12 mouse cellular contexts compared by ENCODE assay signal in the genomic region with DNA sequence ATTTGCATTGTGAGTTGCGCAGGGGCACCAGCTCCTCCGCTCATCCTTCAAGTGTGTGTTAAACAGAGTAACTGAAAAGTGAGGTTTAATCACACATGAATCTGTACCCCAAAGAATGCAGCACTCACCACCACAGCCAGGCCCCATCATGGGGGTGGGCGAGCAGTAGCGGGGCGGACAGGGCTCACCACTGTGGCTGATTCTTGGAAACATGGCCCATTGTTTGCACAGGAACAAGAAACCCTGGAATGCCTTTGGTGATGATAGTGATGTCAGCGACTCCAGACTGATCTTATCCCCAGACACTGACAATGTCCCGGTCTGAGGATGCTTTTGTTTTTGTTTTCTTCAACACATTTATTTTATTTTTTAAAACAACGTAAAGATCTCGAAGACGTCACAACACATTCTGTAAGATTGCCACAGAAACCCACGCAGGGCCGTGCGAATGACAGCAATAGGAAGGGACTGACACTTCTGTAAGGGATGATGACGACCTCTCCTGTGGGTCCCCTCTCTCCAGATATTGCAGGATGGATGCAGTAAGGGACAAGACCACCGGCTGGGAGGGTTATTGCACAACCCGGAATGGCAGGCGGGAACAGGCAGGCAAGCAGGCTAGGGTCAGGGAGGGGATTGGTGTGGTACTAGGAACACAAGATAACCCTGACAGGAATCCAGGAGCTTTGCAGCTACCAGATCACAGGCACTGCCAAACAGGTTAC. TPM values are rescaled to one million over a fixed set of nuclear protein-coding genes. Genes with fewer than 3 reads are reported as not detected.
DNase-seq lines count a peak whose midpoint lies in the region; ATAC-seq lines count a peak whose summit lies in the region.
"Had no signal": no experiment of that assay in that cellular context is flagged by ENCODE, and none has a peak within 500 bp of the region (broad histone marks: within the 10 kb centered on the region; RNA-seq: fewer than 3 reads in every experiment).

No protein-coding gene starts in this region.

- H3K36me3 ChIP-seq in kidney, embryonic 15.5 days, result peaks cover 22% of the 10 kb centered on the region
- H3K36me3 ChIP-seq in embryonic facial prominence, embryonic 10.5 days (replicated peaks), result peaks cover 34% of the 10 kb centered on the region
- H3K36me3 ChIP-seq: neural tube, embryonic 13.5 days had no signal

- ATAC-seq in kidney, embryonic 15.5 days (replicated peaks; ENCODE audit: low FRiP score), result peak; percentile 68

- 41% methylated on average over 17 of the region's 17 CpGs for WGBS in kidney, embryonic 15.5 days
- WGBS in embryonic facial prominence, embryonic 10.5 days, result 53% methylated on average over 17 of the region's 17 CpGs

- H3K4me1 ChIP-seq in kidney, embryonic 15.5 days, result peaks cover 17% of the 10 kb centered on the region
- H3K4me1 ChIP-seq in embryonic facial prominence, embryonic 10.5 days, result peaks cover 23% of the 10 kb centered on the region

- DNase-seq in kidney, adult 8-10 months, result no peak
- DNase-seq in embryo, embryonic 10 days (ENCODE audit: low spot score), result peak; percentile 61
- peak; percentile 33 for DNase-seq in embryonic facial prominence, embryonic 10.5 days (ENCODE audit: low spot score)
- peak; percentile 47 for DNase-seq in mesoderm, embryonic 11.5 days (ENCODE audit: low read depth, low spot score)
- DNase-seq in adrenal gland, postnatal 25 days, result no peak
- no peak for DNase-seq in retina, postnatal 1 day
- DNase-seq: cerebellum, adult 11-12 months; right cerebral cortex, postnatal 25 days; thymus, adult 2 months had no signal

- no peak overlapping the region for H3K4me2 ChIP-seq in kidney, embryonic 15.5 days
- H3K4me2 ChIP-seq: limb, embryonic 15.5 days; neural tube, embryonic 13.5 days had no signal

- no peak overlapping the region for H3K27ac ChIP-seq in kidney, embryonic 15.5 days
- peak overlapping the region; percentile 21; the same call in 1 of the 2 replicates for H3K27ac ChIP-seq in embryonic facial prominence, embryonic 10.5 days (replicated peaks)
- H3K27ac ChIP-seq: limb, embryonic 15.5 days; neural tube, embryonic 13.5 days had no signal

- H3K9ac ChIP-seq in kidney, embryonic 15.5 days, result no peak overlapping the region
- H3K9ac ChIP-seq: limb, embryonic 15.5 days; neural tube, embryonic 13.5 days had no signal

- no peaks in the 10 kb centered on the region for H3K9me3 ChIP-seq in kidney, embryonic 15.5 days (replicated peaks)
- H3K9me3 ChIP-seq in embryonic facial prominence, embryonic 10.5 days, result no peaks in the 10 kb centered on the region
- H3K9me3 ChIP-seq: limb, embryonic 15.5 days; neural tube, embryonic 13.5 days had no signal

- no peak overlapping the region for H3K4me3 ChIP-seq in kidney, embryonic 15.5 days (replicated peaks)
- H3K4me3 ChIP-seq in embryonic facial prominence, embryonic 10.5 days, result no peak overlapping the region
- H3K4me3 ChIP-seq: limb, embryonic 15.5 days; neural tube, embryonic 13.5 days had no signal

- no peaks in the 10 kb centered on the region for H3K27me3 ChIP-seq in kidney, embryonic 15.5 days
- no peaks in the 10 kb centered on the region for H3K27me3 ChIP-seq in embryonic facial prominence, embryonic 10.5 days (replicated peaks; ENCODE audit: low read depth, poor library complexity, severe bottlenecking)
- H3K27me3 ChIP-seq: limb, embryonic 15.5 days; neural tube, embryonic 13.5 days had no signal

RNA-seq across cellular contexts. Expression of gene Efhc1, which starts 45.3 kb away (rescaled TPM):
- polyA plus RNA-seq in kidney, embryonic 15.5 days (2015; fragmentation: Nextera tagmentation; extraction: Ambion mirVana), result 2.4 and 3.2 TPM in 2 replicates
- 2.2 and 2.5 TPM in 2 replicates for polyA plus RNA-seq in embryonic facial prominence, embryonic 10.5 days (2016; fragmentation: Nextera tagmentation; extraction: Ambion mirVana)
- 1.7 and 4.3 TPM in 2 replicates for total RNA-seq in adrenal gland, postnatal 25 days (2021)

Comparison
In these comparisons a context has a peak if more than half of its experiments do, and no peak if none do; other contexts are left out.
1. DNase-seq: peak in embryo, embryonic 10 days (single experiment), embryonic facial prominence, embryonic 10.5 days (single experiment) and mesoderm, embryonic 11.5 days (single experiment); none in kidney, adult 8-10 months (0 of 2), adrenal gland, postnatal 25 days (single experiment) and retina, postnatal 1 day (single experiment).